Mouse (Mus musculus): ENCODE data around the gene Krt84. TPM values are rescaled to one million over a fixed set of nuclear protein-coding genes. Genes with fewer than 3 reads are reported as not detected.

Krt84 gene
- not detected in 2 replicates for polyA plus RNA-seq (2015; fragmentation: Nextera tagmentation; extraction: Ambion mirVana)

- Histone ChIP-seq H3K9me3 (replicated peaks) (no peaks in the 10 kb centered on the region), H3K9ac (no peak within 1 kb of the TSS), H3K4me2 (no peak within 1 kb of the TSS), H3K4me3 (no peak within 1 kb of the TSS), H3K27me3 (no peaks in the 10 kb centered on the region), H3K4me1 (no peaks in the 10 kb centered on the region), H3K27ac (no peak within 1 kb of the TSS), H3K36me3 (ENCODE audit: poor library complexity, severe bottlenecking) (no peaks in the 10 kb centered on the region)
- 85% methylated on average over 7 of the region's 7 CpGs for WGBS
- no peak for ATAC-seq
These were observed at the start of gene Krt84 for GRCm38 (mm10) chr15:101532720-101533119. TSS of gene Krt84 (minus strand) at chr15:101532820.

- no peaks in the 10 kb centered on the region for H3K27me3 ChIP-seq
- no peak overlapping the region for H3K4me3 ChIP-seq
- no peaks in the 10 kb centered on the region for H3K4me1 ChIP-seq
- H3K9me3 ChIP-seq (replicated peaks), result no peaks in the 10 kb centered on the region
- H3K27ac ChIP-seq, result no peak overlapping the region
- WGBS, result 82% methylated on average over 3 of the region's 3 CpGs
- ATAC-seq, result no peak
- no peaks in the 10 kb centered on the region for H3K36me3 ChIP-seq (ENCODE audit: poor library complexity, severe bottlenecking)
- H3K9ac ChIP-seq, result no peak overlapping the region
- H3K4me2 ChIP-seq, result no peak overlapping the region
These were observed 49.1 kb upstream of the Krt84 start for GRCm38 (mm10) chr15:101581701-101582100.

GRCm38 (mm10) chr15:101575506-101575905 lies 42.9 kb upstream of the Krt84 start:
- Histone ChIP-seq H3K27me3 (no peaks in the 10 kb centered on the region), H3K36me3 (ENCODE audit: poor library complexity, severe bottlenecking) (no peaks in the 10 kb centered on the region), H3K4me2 (no peak overlapping the region), H3K9me3 (replicated peaks) (no peaks in the 10 kb centered on the region), H3K4me3 (no peak overlapping the region), H3K4me1 (no peaks in the 10 kb centered on the region), H3K27ac (no peak overlapping the region), H3K9ac (no peak overlapping the region)
- 88% methylated on average over 5 of the region's 5 CpGs for WGBS
- ATAC-seq, result no peak

GRCm38 (mm10) chr15:101573796-101574345 lies 41.3 kb upstream of the Krt84 start, which contains the start of gene Krt75:
TSS of gene Krt75 (minus strand) at chr15:101573904.
- H3K9me3 ChIP-seq (replicated peaks), result no peaks in the 10 kb centered on the region
- no peak within 1 kb of the TSS for H3K4me3 ChIP-seq
- no peak within 1 kb of the TSS for H3K9ac ChIP-seq
- H3K4me1 ChIP-seq, result no peaks in the 10 kb centered on the region
- no peaks in the 10 kb centered on the region for H3K36me3 ChIP-seq (ENCODE audit: poor library complexity, severe bottlenecking)
- no peak within 1 kb of the TSS for H3K4me2 ChIP-seq
- no peak for ATAC-seq
- H3K27ac ChIP-seq, result no peak within 1 kb of the TSS
- H3K27me3 ChIP-seq, result no peaks in the 10 kb centered on the region
- WGBS, result 80% methylated on average over 15 of the region's 15 CpGs

GRCm38 (mm10) chr15:101567780-101568179 lies 35.2 kb upstream of the Krt84 start:
- H3K9me3 ChIP-seq (replicated peaks), result no peaks in the 10 kb centered on the region
- no peaks in the 10 kb centered on the region for H3K27me3 ChIP-seq
- H3K4me1 ChIP-seq, result no peaks in the 10 kb centered on the region
- no peak overlapping the region for H3K4me2 ChIP-seq
- WGBS, result 52% methylated on average over 7 of the region's 7 CpGs
- no peak for ATAC-seq
- H3K4me3 ChIP-seq, result no peak overlapping the region
- no peak overlapping the region for H3K9ac ChIP-seq
- H3K36me3 ChIP-seq (ENCODE audit: poor library complexity, severe bottlenecking), result no peaks in the 10 kb centered on the region
- no peak overlapping the region for H3K27ac ChIP-seq

- H3K4me3 ChIP-seq, result no peak within 1 kb of the TSS
- H3K9me3 ChIP-seq (replicated peaks), result no peaks in the 10 kb centered on the region
- 60% methylated on average over 5 of the region's 5 CpGs for WGBS
- no peak within 1 kb of the TSS for H3K9ac ChIP-seq
- no peaks in the 10 kb centered on the region for H3K27me3 ChIP-seq
- no peak within 1 kb of the TSS for H3K27ac ChIP-seq
- no peak for ATAC-seq
- H3K4me2 ChIP-seq, result no peak within 1 kb of the TSS
- H3K4me1 ChIP-seq, result peaks cover 9% of the 10 kb centered on the region; the same call in 1 of the 2 replicates
- no peaks in the 10 kb centered on the region for H3K36me3 ChIP-seq (ENCODE audit: poor library complexity, severe bottlenecking)
These were observed 30.2 kb upstream of the Krt84 start, which contains the start of gene Krt90 for GRCm38 (mm10) chr15:101562850-101563249. TSS of gene Krt90 (minus strand) at chr15:101562950.

- no peak overlapping the region for H3K4me2 ChIP-seq
- no peak for ATAC-seq
- no peaks in the 10 kb centered on the region for H3K27me3 ChIP-seq
- no peak overlapping the region for H3K27ac ChIP-seq
- H3K4me3 ChIP-seq, result no peak overlapping the region
- peaks cover 12% of the 10 kb centered on the region for H3K4me1 ChIP-seq
- H3K36me3 ChIP-seq (ENCODE audit: poor library complexity, severe bottlenecking), result no peaks in the 10 kb centered on the region
- 12% methylated on average over 7 of the region's 7 CpGs for WGBS
- no peaks in the 10 kb centered on the region for H3K9me3 ChIP-seq (replicated peaks)
- no peak overlapping the region for H3K9ac ChIP-seq
These were observed 25.5 kb upstream of the Krt84 start for GRCm38 (mm10) chr15:101558034-101558646.

GRCm38 (mm10) chr15:101553169-101553568 lies 20.5 kb upstream of the Krt84 start:
- 0 out of 2 replicates have a peak overlapping the region, but pooled peaks have one; percentile 8 for H3K9ac ChIP-seq
- no peaks in the 10 kb centered on the region for H3K9me3 ChIP-seq (replicated peaks)
- peak; percentile 72; the same call in 1 of the 2 replicates for ATAC-seq
- H3K4me1 ChIP-seq, result peaks cover 13% of the 10 kb centered on the region
- no peak overlapping the region for H3K4me3 ChIP-seq
- no peak overlapping the region for H3K27ac ChIP-seq
- peak overlapping the region; percentile 48 for H3K4me2 ChIP-seq
- 0% methylated on average over 9 of the region's 11 CpGs for WGBS
- peaks cover 4% of the 10 kb centered on the region; the same call in 1 of the 2 replicates for H3K27me3 ChIP-seq
- H3K36me3 ChIP-seq (ENCODE audit: poor library complexity, severe bottlenecking), result no peaks in the 10 kb centered on the region

GRCm38 (mm10) chr15:101552188-101552587 lies 19.6 kb upstream of the Krt84 start:
- no peak overlapping the region for H3K27ac ChIP-seq
- 84% methylated on average over 8 of the region's 8 CpGs for WGBS
- no peak overlapping the region for H3K4me3 ChIP-seq
- ATAC-seq, result no peak
- peaks cover 4% of the 10 kb centered on the region; the same call in 1 of the 2 replicates for H3K27me3 ChIP-seq
- H3K36me3 ChIP-seq (ENCODE audit: poor library complexity, severe bottlenecking), result no peaks in the 10 kb centered on the region
- no peak overlapping the region for H3K4me2 ChIP-seq
- H3K9ac ChIP-seq, result no peak overlapping the region
- peaks cover 10% of the 10 kb centered on the region for H3K4me1 ChIP-seq
- H3K9me3 ChIP-seq (replicated peaks), result no peaks in the 10 kb centered on the region

GRCm38 (mm10) chr15:101550567-101550966 lies 17.9 kb upstream of the Krt84 start, which contains the start of gene Krt82:
TSS of gene Krt82 (minus strand) at chr15:101550667.
- Histone ChIP-seq H3K4me2 (no peak within 1 kb of the TSS), H3K9me3 (replicated peaks) (no peaks in the 10 kb centered on the region), H3K4me1 (peaks cover 10% of the 10 kb centered on the region), H3K27ac (no peak within 1 kb of the TSS), H3K36me3 (ENCODE audit: poor library complexity, severe bottlenecking) (no peaks in the 10 kb centered on the region), H3K4me3 (no peak within 1 kb of the TSS), H3K9ac (no peak within 1 kb of the TSS), H3K27me3 (peaks cover 4% of the 10 kb centered on the region; the same call in 1 of the 2 replicates)
- no peak for ATAC-seq
- 84% methylated on average over 7 of the region's 7 CpGs for WGBS

- ATAC-seq, result no peak
- no peak overlapping the region for H3K4me3 ChIP-seq
These were observed 11.9 kb upstream of the Krt84 start for GRCm38 (mm10) chr15:101544478-101544877.

GRCm38 (mm10) chr15:101542543-101542942 lies 9.9 kb upstream of the Krt84 start:
- no peaks in the 10 kb centered on the region for H3K36me3 ChIP-seq (ENCODE audit: poor library complexity, severe bottlenecking)
- no peak overlapping the region for H3K4me3 ChIP-seq
- H3K4me1 ChIP-seq, result no peaks in the 10 kb centered on the region
- WGBS, result 60% methylated on average over 6 of the region's 9 CpGs
- ATAC-seq, result no peak
- no peak overlapping the region for H3K9ac ChIP-seq
- H3K9me3 ChIP-seq (replicated peaks), result no peaks in the 10 kb centered on the region
- H3K27ac ChIP-seq, result no peak overlapping the region
- H3K4me2 ChIP-seq, result no peak overlapping the region
- no peaks in the 10 kb centered on the region for H3K27me3 ChIP-seq

More at GRCm38 (mm10) chr15:101544478-101544877, 11.9 kb upstream of the Krt84 start:
- Histone ChIP-seq H3K27ac (no peak overlapping the region), H3K4me2 (no peak overlapping the region), H3K9me3 (replicated peaks) (no peaks in the 10 kb centered on the region), H3K27me3 (no peaks in the 10 kb centered on the region), H3K36me3 (ENCODE audit: poor library complexity, severe bottlenecking) (no peaks in the 10 kb centered on the region), H3K9ac (no peak overlapping the region), H3K4me1 (no peaks in the 10 kb centered on the region)
- WGBS, result 72% methylated on average over 3 of the region's 3 CpGs

All from forebrain, embryonic 13.5 days (tissue).